Mouse (Mus musculus): ENCODE measurements around the gene Marc1.

DNA sequence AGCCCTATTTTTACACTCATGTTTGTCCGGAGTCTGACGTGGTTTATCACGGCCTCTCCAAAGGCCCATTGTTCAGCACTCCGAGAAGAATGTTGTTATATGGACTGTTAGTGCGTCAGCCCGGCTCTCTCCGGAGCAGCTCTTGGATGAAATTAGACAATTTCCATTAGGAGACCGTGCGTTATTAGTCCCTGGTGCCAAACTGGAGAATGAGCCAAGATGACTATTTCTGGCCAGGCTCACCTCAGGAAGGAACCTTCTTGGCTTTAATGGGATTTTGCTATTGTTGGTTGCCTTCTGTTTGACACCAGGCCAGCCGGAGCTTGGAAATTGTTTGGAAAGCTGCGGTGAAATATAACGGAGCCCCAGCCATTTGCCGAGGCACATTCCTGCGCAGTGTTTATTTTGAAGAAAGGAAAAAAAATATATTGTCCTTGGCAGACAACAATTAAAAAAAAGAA is 62.4 kb downstream of the Marc1 start:
- TF ChIP-seq CTCF (IDR thresholded peaks at IDR 0.05; ENCODE audit: low read depth) (no peak), EP300 (optimal IDR thresholded peaks at IDR 0.05) (no peak)

Data from stomach, postnatal 0 days (tissue).